Mouse (Mus musculus): Measurements from ENCODE around the gene Ucn. TPM values are rescaled to one million over a fixed set of nuclear protein-coding genes. Genes with fewer than 3 reads are reported as not detected.
A peak's percentile ranks its signal among the peaks of the same experiment; 100 is the strongest.

The Ucn gene
- polyA plus RNA-seq, 1 experiment from 2014 or later: not detected

DNA sequence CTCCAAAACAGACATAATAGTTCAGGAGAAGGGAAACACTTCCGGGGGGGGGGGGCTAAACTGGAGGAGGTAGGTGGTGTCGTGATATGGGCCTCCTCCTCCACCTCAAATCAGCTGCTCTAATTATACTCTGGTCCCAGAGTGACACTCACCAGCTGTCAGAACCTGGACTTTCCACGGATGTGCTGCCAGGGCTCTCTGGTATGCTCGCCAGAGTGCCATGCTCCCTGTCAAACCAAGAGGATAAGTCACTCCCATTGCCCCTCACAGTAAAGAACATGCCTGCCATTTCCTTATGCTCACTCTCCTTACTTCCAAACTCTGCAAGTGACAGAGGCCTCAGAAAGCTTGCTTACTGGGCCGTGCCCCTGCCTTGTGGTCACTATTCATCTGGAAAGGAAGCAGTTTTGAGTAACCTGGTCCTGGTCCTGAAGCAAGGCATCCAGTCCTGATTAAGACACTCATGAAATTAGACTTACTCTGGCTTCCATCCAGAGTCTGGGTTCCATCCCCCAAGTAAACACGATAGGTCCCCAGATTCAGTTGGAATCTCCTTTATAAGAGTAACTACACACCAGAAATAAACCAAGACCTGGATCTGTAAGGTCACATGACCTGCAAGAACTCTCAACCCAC is 15.0 kb upstream of the Ucn start:
- H3K4me3 ChIP-seq (ENCODE audit: low read length): peak overlapping the region; percentile 73
- 17% methylated on average over 6 of the region's 6 CpGs for WGBS
- H3K36me3 ChIP-seq (ENCODE audit: control insufficient read depth, insufficient read depth, low read length): peaks cover 13% of the 10 kb centered on the region
- no peaks in the 10 kb centered on the region for H3K27me3 ChIP-seq (replicated peaks; ENCODE audit: control insufficient read depth, insufficient read depth, low read length)
- H3K9ac ChIP-seq (ENCODE audit: low read depth, low read length): peak overlapping the region; percentile 81
- peak; percentile 30 for ATAC-seq
- peak overlapping the region; percentile 86 for H3K4me2 ChIP-seq (ENCODE audit: low read depth, low read length)
- H3K4me1 ChIP-seq (ENCODE audit: control insufficient read depth, insufficient read depth, low read length): peaks cover 6% of the 10 kb centered on the region
- H3K9me3 ChIP-seq (ENCODE audit: control insufficient read depth, low read length): no peaks in the 10 kb centered on the region
- H3K27ac ChIP-seq (ENCODE audit: low read length): peak overlapping the region; percentile 50

DNA sequence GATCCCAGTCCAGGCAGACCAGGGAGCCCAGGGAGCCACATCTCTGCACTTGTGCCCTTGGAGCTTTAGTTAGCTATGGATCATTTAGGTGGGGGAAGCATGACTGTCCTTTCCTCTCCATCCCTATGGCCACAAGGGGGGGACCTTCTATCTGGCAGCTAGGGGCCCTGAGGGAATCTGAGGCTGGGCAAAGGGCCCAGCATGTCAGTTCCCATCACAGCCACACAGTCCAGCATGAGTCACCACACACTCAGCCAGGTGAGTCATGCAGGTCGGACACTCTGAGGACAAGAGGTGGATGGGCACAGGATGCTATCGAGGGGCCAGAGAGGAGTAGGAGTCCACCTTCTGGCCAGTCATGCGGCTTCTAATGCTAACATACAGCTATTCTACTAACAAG is 13.1 kb upstream of the Ucn start:
- H3K4me3 ChIP-seq (ENCODE audit: low read length): no peak overlapping the region
- no peaks in the 10 kb centered on the region; the same call in 1 of the 2 replicates for H3K36me3 ChIP-seq (ENCODE audit: control insufficient read depth, insufficient read depth, low read length)
- no peaks in the 10 kb centered on the region for H3K9me3 ChIP-seq (ENCODE audit: control insufficient read depth, low read length)
- WGBS: 85% methylated on average over 3 of the region's 3 CpGs
- no peak overlapping the region for H3K27ac ChIP-seq (ENCODE audit: low read length)
- ATAC-seq: no peak
- no peak overlapping the region for H3K4me2 ChIP-seq (ENCODE audit: low read depth, low read length)
- H3K27me3 ChIP-seq (replicated peaks; ENCODE audit: control insufficient read depth, insufficient read depth, low read length): no peaks in the 10 kb centered on the region
- H3K9ac ChIP-seq (ENCODE audit: low read depth, low read length): no peak overlapping the region
- peaks cover 6% of the 10 kb centered on the region for H3K4me1 ChIP-seq (ENCODE audit: control insufficient read depth, insufficient read depth, low read length)

DNA sequence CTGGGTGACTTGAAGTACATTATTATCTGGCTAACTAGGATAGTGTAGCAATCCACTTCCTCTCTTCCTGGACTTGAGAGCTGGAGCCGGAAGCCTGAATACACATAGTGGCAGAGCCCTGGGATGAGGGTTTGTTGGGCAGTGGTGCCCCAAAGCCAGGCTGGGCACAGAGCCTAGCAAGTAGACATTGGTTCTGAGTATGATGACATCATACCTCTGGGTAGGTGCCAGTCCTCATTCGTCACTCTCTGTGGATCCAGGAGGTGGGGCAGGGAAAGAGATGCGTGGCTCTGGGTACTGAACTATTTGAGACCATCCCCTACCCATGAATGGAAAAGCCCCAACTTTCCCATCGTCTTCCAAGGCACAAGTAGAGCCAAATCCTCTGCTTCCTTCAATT is 11.2 kb upstream of the Ucn start:
- no peaks in the 10 kb centered on the region for H3K27me3 ChIP-seq (replicated peaks; ENCODE audit: control insufficient read depth, insufficient read depth, low read length)
- ATAC-seq: no peak
- peaks cover 6% of the 10 kb centered on the region for H3K4me1 ChIP-seq (ENCODE audit: control insufficient read depth, insufficient read depth, low read length)
- no peak overlapping the region for H3K9ac ChIP-seq (ENCODE audit: low read depth, low read length)
- H3K4me2 ChIP-seq (ENCODE audit: low read depth, low read length): no peak overlapping the region
- WGBS: 86% methylated on average over 4 of the region's 4 CpGs
- no peak overlapping the region for H3K4me3 ChIP-seq (ENCODE audit: low read length)
- no peaks in the 10 kb centered on the region for H3K9me3 ChIP-seq (ENCODE audit: control insufficient read depth, low read length)
- no peak overlapping the region for H3K27ac ChIP-seq (ENCODE audit: low read length)
- H3K36me3 ChIP-seq (ENCODE audit: control insufficient read depth, insufficient read depth, low read length): no peaks in the 10 kb centered on the region; the same call in 1 of the 2 replicates

DNA sequence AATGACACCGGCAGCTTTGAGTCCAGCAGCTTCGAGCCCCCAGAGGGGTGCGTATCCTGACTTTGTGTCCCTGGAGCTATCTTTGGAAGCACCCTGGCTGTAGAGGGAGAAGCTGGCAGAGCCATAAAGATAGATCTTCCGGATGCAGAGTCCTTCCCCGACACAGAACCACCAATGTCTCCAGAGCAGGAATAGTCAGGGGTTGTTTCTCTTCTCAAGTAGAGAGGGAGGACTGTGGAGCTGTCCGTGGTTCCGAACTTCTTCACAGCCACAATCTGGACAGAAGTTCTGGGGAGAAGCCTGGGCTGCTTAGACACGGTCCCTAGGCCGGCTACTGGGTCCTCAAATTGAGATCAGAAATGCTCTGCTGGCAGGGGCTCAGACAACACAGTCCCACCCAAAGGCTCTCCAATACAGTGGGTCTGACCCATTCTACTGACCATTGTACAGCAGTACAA is 368 bp upstream of the Ucn start:
- WGBS: 12% methylated on average over 9 of the region's 9 CpGs
- Histone ChIP-seq H3K27ac (ENCODE audit: low read length) (no peak overlapping the region), H3K4me2 (ENCODE audit: low read depth, low read length) (0 out of 2 replicates have a peak overlapping the region, but pooled peaks have one; percentile 3), H3K9me3 (ENCODE audit: control insufficient read depth, low read length) (no peaks in the 10 kb centered on the region), H3K4me3 (ENCODE audit: low read length) (no peak overlapping the region), H3K4me1 (ENCODE audit: control insufficient read depth, insufficient read depth, low read length) (no peaks in the 10 kb centered on the region; the same call in 1 of the 2 replicates), H3K27me3 (replicated peaks; ENCODE audit: control insufficient read depth, insufficient read depth, low read length) (peaks cover 41% of the 10 kb centered on the region), H3K36me3 (ENCODE audit: control insufficient read depth, insufficient read depth, low read length) (peaks cover 6% of the 10 kb centered on the region), H3K9ac (ENCODE audit: low read depth, low read length) (no peak overlapping the region)
- no peak for ATAC-seq

DNA sequence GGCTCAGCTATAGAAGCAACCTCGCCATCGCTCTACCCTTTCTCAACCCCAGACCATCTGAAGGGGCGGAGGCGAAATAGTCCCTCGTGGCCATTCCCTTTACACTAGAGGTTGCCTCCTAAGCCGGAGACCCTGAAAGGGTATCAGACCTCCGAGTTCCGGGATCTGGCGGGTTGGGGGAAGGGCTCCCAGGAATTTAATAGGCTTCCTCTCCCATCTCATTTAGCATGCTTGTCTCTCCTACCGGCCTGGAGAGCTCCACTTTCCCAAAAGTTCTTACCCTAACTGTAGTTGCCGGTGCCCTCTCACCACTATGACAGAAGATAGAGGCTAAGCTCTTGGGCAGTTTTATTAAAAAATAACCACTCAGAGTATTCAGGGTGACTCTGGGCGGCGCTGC is 971 bp downstream of the Ucn start:
- peak overlapping the region; percentile 21; the same call in 1 of the 2 replicates for H3K4me3 ChIP-seq (ENCODE audit: low read length)
- no peaks in the 10 kb centered on the region; the same call in 1 of the 2 replicates for H3K4me1 ChIP-seq (ENCODE audit: control insufficient read depth, insufficient read depth, low read length)
- H3K9ac ChIP-seq (ENCODE audit: low read depth, low read length): no peak overlapping the region
- 0 out of 2 replicates have a peak overlapping the region, but pooled peaks have one; percentile 33 for H3K4me2 ChIP-seq (ENCODE audit: low read depth, low read length)
- 3% methylated on average over 13 of the region's 13 CpGs for WGBS
- H3K9me3 ChIP-seq (ENCODE audit: control insufficient read depth, low read length): no peaks in the 10 kb centered on the region
- no peak overlapping the region for H3K27ac ChIP-seq (ENCODE audit: low read length)
- H3K27me3 ChIP-seq (replicated peaks; ENCODE audit: control insufficient read depth, insufficient read depth, low read length): peaks cover 41% of the 10 kb centered on the region
- no peak for ATAC-seq
- peaks cover 4% of the 10 kb centered on the region; the same call in 1 of the 2 replicates for H3K36me3 ChIP-seq (ENCODE audit: control insufficient read depth, insufficient read depth, low read length)

DNA sequence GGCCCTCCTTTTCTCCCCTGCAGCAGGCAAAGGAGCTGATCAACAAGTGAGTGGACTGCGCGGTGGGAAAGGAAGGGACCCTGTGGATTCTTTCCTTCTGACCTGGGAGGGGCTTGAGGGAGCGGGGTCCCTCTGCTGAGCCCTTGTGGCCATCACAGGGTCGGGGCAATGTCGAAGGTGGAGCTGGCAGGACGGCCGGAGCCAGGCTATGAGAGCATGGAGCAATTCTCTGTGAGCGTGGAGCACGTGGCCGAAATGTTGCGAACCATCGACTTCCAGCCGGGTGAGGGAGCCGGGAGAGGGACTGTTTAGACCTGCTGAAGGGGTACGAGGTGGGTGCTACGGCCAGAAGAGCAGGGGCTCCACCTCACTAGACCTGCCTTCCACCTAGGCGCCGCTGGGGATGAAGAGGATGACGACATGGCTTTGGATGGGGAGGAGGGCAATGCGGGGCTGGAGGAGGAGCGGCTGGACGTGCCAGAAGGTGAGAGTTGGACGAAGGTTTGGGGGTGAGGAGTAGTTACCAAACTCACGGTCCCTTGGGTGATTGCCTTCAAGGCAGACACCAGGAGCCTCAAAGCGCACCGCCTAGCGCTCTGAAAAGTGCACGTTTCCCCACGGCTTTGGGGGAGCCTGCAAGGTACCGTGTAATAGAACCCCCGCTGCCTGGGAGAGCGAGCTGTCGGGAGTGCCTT is 1.8 kb downstream of the Ucn start:
- Histone ChIP-seq H3K4me2 (ENCODE audit: low read depth, low read length) (no peak overlapping the region), H3K9ac (ENCODE audit: low read depth, low read length) (no peak overlapping the region), H3K27ac (ENCODE audit: low read length) (no peak overlapping the region), H3K4me1 (ENCODE audit: control insufficient read depth, insufficient read depth, low read length) (no peaks in the 10 kb centered on the region; the same call in 1 of the 2 replicates), H3K4me3 (ENCODE audit: low read length) (no peak overlapping the region), H3K36me3 (ENCODE audit: control insufficient read depth, insufficient read depth, low read length) (peaks cover 4% of the 10 kb centered on the region; the same call in 1 of the 2 replicates), H3K9me3 (ENCODE audit: control insufficient read depth, low read length) (no peaks in the 10 kb centered on the region), H3K27me3 (replicated peaks; ENCODE audit: control insufficient read depth, insufficient read depth, low read length) (peaks cover 41% of the 10 kb centered on the region)
- WGBS: under 1% methylated on average over 33 of the region's 33 CpGs
- no peak for ATAC-seq

DNA sequence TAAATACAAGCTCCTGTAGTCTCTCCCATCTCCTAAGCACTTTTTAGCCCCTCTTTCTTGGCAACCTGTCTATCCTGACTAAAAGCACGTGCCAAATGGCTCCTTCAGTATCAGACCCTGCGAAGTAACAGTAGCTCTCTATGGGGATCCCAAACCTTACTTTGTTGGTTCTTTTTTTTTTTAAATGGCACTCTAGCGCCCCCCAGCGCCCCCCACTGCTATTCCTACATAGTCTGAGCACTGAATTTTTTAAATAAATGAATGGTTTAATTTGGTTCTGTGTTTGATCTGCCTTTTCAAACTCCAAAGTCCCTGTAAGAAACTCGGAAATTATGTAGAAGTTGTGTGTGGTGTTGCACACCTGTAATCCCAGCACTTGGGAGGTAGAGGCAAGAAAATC is 12.6 kb downstream of the Ucn start:
- Histone ChIP-seq H3K27ac (ENCODE audit: low read length) (no peak overlapping the region), H3K4me2 (ENCODE audit: low read depth, low read length) (no peak overlapping the region), H3K9me3 (ENCODE audit: control insufficient read depth, low read length) (no peaks in the 10 kb centered on the region), H3K4me1 (ENCODE audit: control insufficient read depth, insufficient read depth, low read length) (no peaks in the 10 kb centered on the region), H3K9ac (ENCODE audit: low read depth, low read length) (no peak overlapping the region), H3K36me3 (ENCODE audit: control insufficient read depth, insufficient read depth, low read length) (no peaks in the 10 kb centered on the region), H3K4me3 (ENCODE audit: low read length) (no peak overlapping the region), H3K27me3 (replicated peaks; ENCODE audit: control insufficient read depth, insufficient read depth, low read length) (no peaks in the 10 kb centered on the region)
- 41% methylated on average over 5 of the region's 5 CpGs for WGBS
- ATAC-seq: no peak

DNA sequence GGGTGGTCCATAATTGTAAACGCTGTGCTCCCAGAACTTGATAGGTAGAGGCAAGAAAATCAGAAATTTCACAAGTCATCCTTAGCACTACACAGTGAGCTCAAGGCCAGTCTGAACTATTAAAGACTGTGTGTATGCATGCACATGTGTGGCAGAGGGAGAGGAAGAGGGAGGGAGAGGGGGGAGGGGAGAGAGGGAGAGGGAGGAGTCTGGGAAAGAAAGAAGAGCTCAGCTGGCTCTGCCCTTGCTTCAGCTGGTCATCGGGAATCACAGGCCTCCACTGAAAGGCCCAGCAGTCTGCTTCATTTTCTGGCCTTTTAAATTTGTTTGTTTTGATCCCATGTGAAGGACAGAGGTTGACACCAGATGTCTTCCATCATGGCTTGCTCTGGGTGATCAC is 15.1 kb downstream of the Ucn start:
- no peak overlapping the region for H3K4me2 ChIP-seq (ENCODE audit: low read depth, low read length)
- H3K9me3 ChIP-seq (ENCODE audit: control insufficient read depth, low read length): no peaks in the 10 kb centered on the region
- H3K36me3 ChIP-seq (ENCODE audit: control insufficient read depth, insufficient read depth, low read length): no peaks in the 10 kb centered on the region
- no peaks in the 10 kb centered on the region for H3K4me1 ChIP-seq (ENCODE audit: control insufficient read depth, insufficient read depth, low read length)
- WGBS: 47% methylated on average over 2 of the region's 2 CpGs
- H3K4me3 ChIP-seq (ENCODE audit: low read length): no peak overlapping the region
- ATAC-seq: no peak
- no peaks in the 10 kb centered on the region for H3K27me3 ChIP-seq (replicated peaks; ENCODE audit: control insufficient read depth, insufficient read depth, low read length)
- H3K9ac ChIP-seq (ENCODE audit: low read depth, low read length): no peak overlapping the region
- H3K27ac ChIP-seq (ENCODE audit: low read length): no peak overlapping the region

DNA sequence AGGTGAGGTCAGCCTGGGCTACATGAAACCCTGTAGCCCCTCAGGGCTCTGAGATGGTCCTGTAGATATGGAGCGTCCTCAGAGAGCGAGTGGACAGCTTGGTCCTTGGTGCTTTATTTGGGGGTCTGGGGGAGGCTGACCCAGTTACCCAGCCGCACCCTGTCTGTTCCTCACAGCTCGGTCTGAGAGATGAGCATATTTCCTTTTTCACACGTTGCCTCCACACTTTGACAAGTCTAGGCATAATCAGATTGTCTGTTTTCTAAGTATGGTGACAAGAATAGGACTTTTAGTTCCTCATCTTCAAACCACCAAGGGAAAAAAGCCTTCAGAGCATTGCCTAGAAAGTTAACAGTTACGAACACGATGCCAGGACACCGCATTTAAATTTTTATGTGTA is 17.5 kb downstream of the Ucn start:
- Histone ChIP-seq H3K27me3 (replicated peaks; ENCODE audit: control insufficient read depth, insufficient read depth, low read length) (0 out of 2 replicates have a peak, but pooled peaks cover 3% of the 10 kb centered on the region), H3K4me2 (ENCODE audit: low read depth, low read length) (no peak overlapping the region), H3K27ac (ENCODE audit: low read length) (no peak overlapping the region), H3K4me3 (ENCODE audit: low read length) (no peak overlapping the region), H3K9me3 (ENCODE audit: control insufficient read depth, low read length) (no peaks in the 10 kb centered on the region), H3K4me1 (ENCODE audit: control insufficient read depth, insufficient read depth, low read length) (no peaks in the 10 kb centered on the region), H3K9ac (ENCODE audit: low read depth, low read length) (no peak overlapping the region), H3K36me3 (ENCODE audit: control insufficient read depth, insufficient read depth, low read length) (no peaks in the 10 kb centered on the region)
- WGBS: 81% methylated on average over 8 of the region's 8 CpGs
- ATAC-seq: no peak

Data from intestine, embryonic 16.5 days (tissue).